Mouse (Mus musculus): Measurements from ENCODE around the gene Cdc20.

Gene Cdc20

GRCm38 (mm10) chr4:118417112-118417797 is 19.9 kb downstream of the Cdc20 start:
- no peak for DNase-seq (ENCODE audit: low spot score in 2 of 2)

- no peak for DNase-seq (ENCODE audit: low spot score in 2 of 2)
Observed at GRCm38 (mm10) chr4:118416329-118416728, 20.8 kb downstream of the Cdc20 start.

GRCm38 (mm10) chr4:118415779-118416178 is 21.4 kb downstream of the Cdc20 start:
- DNase-seq (ENCODE audit: low spot score in 2 of 2), result no peak

GRCm38 (mm10) chr4:118413553-118413952 is 23.6 kb downstream of the Cdc20 start:
- DNase-seq (ENCODE audit: low spot score in 2 of 2), result no peak

- DNase-seq (ENCODE audit: low spot score in 2 of 2), result no peak
Observed at GRCm38 (mm10) chr4:118410871-118411270, 26.3 kb downstream of the Cdc20 start.

GRCm38 (mm10) chr4:118409142-118409900 is 27.8 kb downstream of the Cdc20 start, which contains the start of the genes Szt2 and Med8:
Gene Szt2 (minus strand): TSS chr4:118409273.
Gene Med8 (plus strand): TSS chr4:118409337.
- DNase-seq (ENCODE audit: low spot score in 2 of 2), result peak; percentile 94 to 96

GRCm38 (mm10) chr4:118402701-118403100 is 34.5 kb downstream of the Cdc20 start:
- no peak for DNase-seq (ENCODE audit: low spot score in 2 of 2)

- no peak for DNase-seq (ENCODE audit: low spot score in 2 of 2)
Observed at GRCm38 (mm10) chr4:118401918-118402317, 35.2 kb downstream of the Cdc20 start.

GRCm38 (mm10) chr4:118401421-118401820 is 35.7 kb downstream of the Cdc20 start:
- no peak for DNase-seq (ENCODE audit: low spot score in 2 of 2)

GRCm38 (mm10) chr4:118398400-118398799 is 38.8 kb downstream of the Cdc20 start:
- DNase-seq (ENCODE audit: low spot score in 2 of 2), result no peak

GRCm38 (mm10) chr4:118396433-118396832 is 40.7 kb downstream of the Cdc20 start:
- DNase-seq (ENCODE audit: low spot score in 2 of 2), result no peak

- no peak for DNase-seq (ENCODE audit: low spot score in 2 of 2)
Observed at GRCm38 (mm10) chr4:118395289-118395688, 41.9 kb downstream of the Cdc20 start.

GRCm38 (mm10) chr4:118394505-118394904 is 42.6 kb downstream of the Cdc20 start:
- DNase-seq (ENCODE audit: low spot score in 2 of 2), result no peak

GRCm38 (mm10) chr4:118390146-118390545 is 47.0 kb downstream of the Cdc20 start:
- no peak for DNase-seq (ENCODE audit: low spot score in 2 of 2)

- no peak for DNase-seq (ENCODE audit: low spot score in 2 of 2)
Observed at GRCm38 (mm10) chr4:118387316-118387715, 49.8 kb downstream of the Cdc20 start.

GRCm38 (mm10) chr4:118383271-118383670 is 53.9 kb downstream of the Cdc20 start:
- no peak for DNase-seq (ENCODE audit: low spot score in 2 of 2)
